Mouse (Mus musculus): ENCODE measurements around the gene Gm9045.
"Not testable (repeated sequence)": the region's sequence is repeated elsewhere in the genome, so short reads cannot be mapped to it uniquely, and the experiment has no call there.

Gm9045 gene

GRCm38 (mm10) chr10:118337731-118338130, at the start of gene Gm9045:
Gene Gm9045, minus strand, starts transcription at chr10:118337831.
- not testable (repeated sequence) for DNase-seq

GRCm38 (mm10) chr10:118370443-118370842, 32.8 kb upstream of the Gm9045 start:
- peak; percentile 90 for DNase-seq

GRCm38 (mm10) chr10:118369518-118369917, 31.9 kb upstream of the Gm9045 start:
- no peak for DNase-seq

- not testable (repeated sequence) for DNase-seq
Measured at GRCm38 (mm10) chr10:118354005-118354404, 16.4 kb upstream of the Gm9045 start, which contains the start of gene Gm9049. Gene Gm9049, minus strand, starts transcription at chr10:118354105.

GRCm38 (mm10) chr10:118348579-118348978, 10.9 kb upstream of the Gm9045 start, which contains the start of gene Gm9048:
Gene Gm9048, minus strand, starts transcription at chr10:118348679.
- not testable (repeated sequence) for DNase-seq

- not testable (repeated sequence) for DNase-seq
Measured at GRCm38 (mm10) chr10:118343155-118343554, 5.5 kb upstream of the Gm9045 start, which contains the start of gene Gm9046. Gene Gm9046, minus strand, starts transcription at chr10:118343255.

GRCm38 (mm10) chr10:118332308-118332707, 5.3 kb downstream of the Gm9045 start, which contains the start of gene Gm9044:
Gene Gm9044, minus strand, starts transcription at chr10:118332408.
- DNase-seq = not testable (repeated sequence)

- DNase-seq = not testable (repeated sequence)
Measured at GRCm38 (mm10) chr10:118326869-118327268, 10.8 kb downstream of the Gm9045 start, which contains the start of gene Gm9040. Gene Gm9040, minus strand, starts transcription at chr10:118326969.

- DNase-seq = no peak
Measured at GRCm38 (mm10) chr10:118319024-118319423, 18.6 kb downstream of the Gm9045 start.

- not testable (repeated sequence) for DNase-seq
Measured at GRCm38 (mm10) chr10:118302133-118302532, 35.5 kb downstream of the Gm9045 start.

- DNase-seq = no peak
Measured at GRCm38 (mm10) chr10:118294938-118295337, 42.7 kb downstream of the Gm9045 start, which contains the start of gene Iltifb. Gene Iltifb, minus strand, starts transcription at chr10:118295038.
